Mouse (Mus musculus) yolk sac, embryonic 10.5 days (tissue): ENCODE measurements around the gene Egflam.

ENCODE experiments used
- DNase-seq: peaks from one replicate; pipeline ENCODE4 v3.0.0-alpha.2; 2017; ENCODE audit warnings: low spot score

Gene Egflam

DNA sequence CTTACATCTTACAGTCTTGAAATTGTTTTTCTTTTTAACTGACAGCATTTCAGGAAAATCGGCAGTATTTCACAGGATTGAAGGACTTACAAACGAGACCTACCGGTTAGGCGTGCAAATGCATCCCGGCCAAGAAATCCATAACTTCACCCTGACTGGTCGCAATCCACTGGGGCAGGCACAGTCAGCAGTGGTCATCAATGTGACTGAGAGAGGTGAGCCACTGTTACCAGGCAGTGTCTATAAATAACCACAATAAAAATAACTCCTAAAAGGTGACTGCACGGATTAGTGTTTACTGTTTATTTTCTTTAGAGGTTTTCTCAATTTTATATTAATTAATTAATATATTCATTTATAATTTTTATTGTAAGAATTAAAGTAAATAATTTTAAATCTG lies 224.8 kb downstream of the Egflam start:
- DNase-seq = no peak

DNA sequence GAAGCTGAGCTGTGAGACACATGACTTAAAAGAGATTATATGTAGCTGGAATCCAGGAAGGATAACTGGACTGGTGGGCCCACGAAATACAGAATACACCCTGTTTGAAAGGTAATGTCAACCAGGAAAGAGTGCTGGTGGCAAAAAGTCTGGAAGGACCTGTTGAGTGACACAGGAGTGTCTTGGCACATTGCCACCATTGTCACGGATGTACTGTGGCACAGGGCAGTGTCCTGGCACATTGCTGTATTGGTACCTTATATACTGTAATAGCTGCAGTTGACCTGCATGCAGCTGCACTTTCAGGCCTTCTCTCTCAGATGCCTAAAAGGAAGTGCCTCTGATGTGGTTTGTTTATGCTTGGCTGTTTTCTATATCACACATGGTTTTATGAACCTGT lies 225.3 kb downstream of the Egflam start:
- no peak for DNase-seq

DNA sequence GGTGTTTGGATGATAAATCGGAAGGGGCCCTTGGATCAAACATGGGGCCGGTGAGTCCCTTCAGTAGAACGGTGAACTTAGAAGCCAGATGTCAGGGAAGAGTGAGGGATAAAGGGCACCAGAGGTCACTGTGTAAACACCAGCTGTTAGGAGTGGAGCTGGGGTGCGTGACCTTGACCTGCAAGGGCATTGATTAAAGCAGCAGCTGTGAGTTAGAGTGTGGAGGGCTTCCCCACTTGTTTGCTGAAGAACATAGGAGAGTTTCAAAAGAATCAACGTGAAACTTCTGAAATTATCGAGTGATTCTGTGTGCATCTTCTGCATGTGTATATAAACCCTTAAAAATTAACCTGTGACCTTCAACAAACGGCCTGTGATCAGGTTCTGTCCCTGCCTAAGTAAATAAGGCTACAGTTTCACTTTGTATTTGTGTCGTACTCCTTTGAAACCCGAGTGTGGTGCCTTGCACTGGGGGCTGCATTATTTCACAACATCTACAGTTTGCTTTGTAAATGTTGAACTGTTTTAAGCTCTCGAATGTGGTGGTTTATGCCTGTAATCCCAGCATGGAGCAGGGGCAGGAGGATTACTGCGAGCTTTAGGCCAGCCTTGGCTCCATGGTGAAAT lies 230.2 kb downstream of the Egflam start:
- peak; percentile 80 for DNase-seq

DNA sequence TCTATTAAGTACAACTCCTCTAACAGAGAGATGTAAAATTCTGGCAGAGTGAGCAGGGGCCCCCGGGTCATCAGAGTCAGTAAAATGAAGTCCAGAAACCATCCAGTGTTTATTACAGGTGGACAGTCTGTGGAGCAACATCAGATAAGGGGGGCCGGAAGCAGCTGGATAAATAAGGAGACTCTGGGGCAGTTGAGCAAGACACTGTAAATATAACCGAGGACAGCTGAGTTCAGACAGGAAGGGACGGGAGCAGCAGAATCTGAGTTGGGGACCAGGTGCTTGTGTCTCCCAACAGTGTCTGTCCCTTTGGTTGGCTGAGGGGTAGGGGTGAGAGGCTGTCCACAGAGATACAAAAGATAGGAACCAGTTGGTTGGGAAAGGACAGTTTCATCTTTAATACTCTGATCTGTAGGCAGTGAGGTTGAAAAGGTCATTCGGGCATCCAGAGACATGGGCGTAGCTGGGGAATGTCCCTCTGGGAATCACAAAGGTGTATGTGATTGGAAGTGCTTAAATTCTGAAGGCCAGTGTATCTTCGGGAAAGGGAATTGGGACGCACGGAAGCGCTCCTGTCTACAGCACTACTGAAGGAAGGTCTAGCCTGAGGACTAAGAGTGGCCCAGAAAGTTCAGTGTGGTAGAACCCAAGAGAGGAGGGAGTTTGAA lies 230.8 kb downstream of the Egflam start:
- peak; percentile 74 for DNase-seq

DNA sequence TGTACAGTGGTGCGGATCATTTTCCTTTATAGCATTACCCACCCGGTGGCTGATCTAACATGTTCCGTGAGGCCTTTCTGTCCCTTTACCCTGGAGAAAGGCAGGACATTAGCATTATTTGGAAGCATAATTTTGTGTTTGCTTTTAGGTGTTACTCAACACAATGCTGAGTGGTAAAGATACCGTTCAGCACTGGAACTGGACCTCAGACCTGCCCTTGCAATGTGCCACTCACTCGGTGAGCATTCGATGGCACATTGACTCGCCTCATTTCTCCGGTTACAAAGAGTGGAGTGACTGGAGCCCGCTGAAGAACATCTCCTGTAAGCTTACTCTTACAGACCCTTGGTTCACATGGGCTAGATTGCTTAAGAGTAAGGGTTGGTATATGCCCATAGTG lies 231.5 kb downstream of the Egflam start:
- DNase-seq = no peak

DNA sequence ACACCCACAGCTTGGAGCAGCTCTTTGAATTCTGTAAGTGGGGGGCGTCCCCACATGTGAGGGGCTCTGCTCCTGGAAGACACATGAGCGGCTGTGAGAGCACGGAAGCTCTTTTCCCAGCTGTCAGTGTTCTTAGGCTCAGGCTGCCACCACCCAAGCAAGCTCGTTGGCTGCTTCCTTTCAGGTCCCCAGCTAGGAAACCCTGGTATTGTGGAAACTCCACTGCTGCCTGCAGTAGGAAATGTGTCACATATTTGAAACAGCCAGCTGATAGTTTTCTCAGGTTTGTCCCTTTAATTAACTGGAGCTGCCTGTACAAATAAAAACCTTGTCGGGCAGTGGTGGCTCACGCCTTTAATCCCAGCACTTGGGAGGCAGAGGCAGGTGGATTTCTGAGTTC lies 234.3 kb downstream of the Egflam start:
- DNase-seq = no peak

DNA sequence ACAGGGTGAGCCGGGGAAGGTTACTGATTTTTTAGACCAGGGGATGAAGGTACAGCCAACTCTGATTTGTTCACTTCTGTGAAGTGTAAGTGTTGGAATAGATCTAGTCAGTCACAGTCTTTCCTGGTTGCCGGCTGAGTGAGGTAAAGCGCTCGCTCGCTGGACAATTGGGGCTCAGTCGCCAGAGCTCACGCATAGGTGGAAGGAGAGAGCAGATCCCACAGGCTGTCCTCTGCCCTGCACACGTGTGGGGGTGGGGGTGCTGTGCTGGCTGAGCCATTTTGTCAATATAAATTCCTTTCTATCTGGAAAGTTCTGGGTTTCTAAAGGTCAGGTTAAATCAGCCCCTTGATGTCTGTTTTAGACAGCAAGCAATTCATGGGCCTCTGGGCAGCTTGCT lies 237.9 kb downstream of the Egflam start:
- peak; percentile 23 for DNase-seq

DNA sequence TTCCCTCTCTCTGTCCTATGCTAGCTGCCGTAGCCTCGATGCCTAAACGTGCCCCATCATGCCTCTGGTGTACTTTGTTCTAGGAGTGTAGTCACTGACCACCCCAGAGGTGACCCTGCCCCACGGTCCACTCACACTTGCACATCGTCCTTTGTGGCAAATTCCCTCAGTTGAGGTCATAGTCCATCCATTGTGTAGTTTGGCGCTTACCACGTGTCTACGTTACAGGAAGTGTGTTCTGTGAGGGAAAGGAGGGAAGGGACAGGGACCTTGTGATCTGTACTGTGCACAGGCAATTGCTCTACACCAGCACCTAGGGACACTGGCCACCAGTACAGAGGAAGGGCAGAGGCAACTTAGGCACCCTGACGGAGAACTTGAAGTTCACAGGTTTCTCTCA lies 238.3 kb downstream of the Egflam start:
- DNase-seq = peak; percentile 77

DNA sequence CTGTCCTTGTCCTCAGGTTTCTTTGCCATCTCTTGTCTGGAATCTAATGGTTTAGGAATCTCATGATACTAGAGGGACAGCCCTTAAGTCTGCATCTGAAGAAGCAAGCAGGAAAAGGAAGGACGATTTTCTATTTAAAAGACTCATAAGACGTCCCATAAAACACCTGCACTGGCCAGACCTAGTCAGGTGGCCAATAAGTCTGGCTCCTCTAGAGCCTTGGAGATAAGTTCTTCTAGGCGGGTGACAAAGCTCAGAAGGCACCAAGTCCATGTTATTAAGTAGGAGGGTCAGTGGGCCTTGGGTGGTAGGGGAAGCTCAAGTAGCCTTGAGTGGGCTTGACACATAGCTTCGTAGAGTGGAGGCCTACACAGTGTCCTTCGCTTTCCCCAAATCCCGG lies 240.5 kb downstream of the Egflam start:
- DNase-seq = no peak
